Mouse (Mus musculus): Measurements from ENCODE around the gene Cd2. TPM values are rescaled to one million over a fixed set of nuclear protein-coding genes. Genes with fewer than 3 reads are reported as not detected.
A peak's percentile ranks its signal among the peaks of the same experiment; 100 is the strongest.

The Cd2 gene
- polyA plus RNA-seq, 1 experiment from 2014 or later = 0.14 TPM

DNA sequence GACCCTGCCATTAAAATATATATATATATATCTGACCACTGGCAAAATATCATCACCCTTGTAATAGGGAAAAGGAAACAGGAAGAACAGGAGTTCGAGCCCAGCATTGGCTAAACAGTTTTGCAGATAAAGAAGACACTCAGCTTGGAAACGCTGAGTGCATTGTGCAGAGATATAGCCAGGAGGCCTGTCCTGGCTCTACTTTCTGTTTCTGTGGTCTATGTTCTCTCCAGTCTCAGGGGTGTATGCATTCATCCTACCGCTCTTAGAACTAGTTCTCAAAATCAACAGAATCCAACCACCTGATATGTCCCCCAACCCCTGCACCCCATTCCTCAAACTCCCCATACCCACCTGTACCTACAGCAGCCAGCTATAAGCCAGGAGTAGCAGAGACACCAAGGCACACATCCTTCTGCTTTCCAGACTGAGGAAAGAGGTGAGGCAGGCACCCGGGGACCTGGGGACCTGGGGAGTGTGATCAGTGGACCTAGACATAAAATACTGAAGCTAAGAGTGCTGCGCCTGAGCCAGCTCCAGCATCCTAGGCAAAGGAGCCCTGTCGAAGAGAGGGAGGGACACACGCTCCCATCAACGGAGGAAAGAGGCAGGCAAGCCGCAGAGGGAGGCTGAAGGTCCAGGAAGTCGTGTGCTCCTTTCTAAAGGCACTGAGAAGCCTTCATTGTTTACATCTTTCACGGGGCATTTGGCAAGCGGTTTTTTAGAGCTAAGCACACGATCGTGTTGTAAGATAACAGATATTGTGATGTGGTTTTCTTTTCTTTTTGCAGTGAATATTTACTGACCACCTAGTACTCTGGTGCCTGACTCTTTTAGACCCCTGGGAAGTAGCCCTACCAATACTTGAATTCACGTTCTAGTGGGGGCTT is 8.4 kb upstream of the Cd2 start:
- H3K4me3 ChIP-seq (ENCODE audit: low read depth, low read length) = no peak overlapping the region
- no peak overlapping the region for H3K9ac ChIP-seq (ENCODE audit: low read depth, low read length)
- no peak overlapping the region for H3K4me2 ChIP-seq (replicated peaks; ENCODE audit: low read depth, low read length)
- ATAC-seq (ENCODE audit: low FRiP score) (no peak), DNase-seq (ENCODE audit: low spot score) (no peak)
- no peaks in the 10 kb centered on the region for H3K36me3 ChIP-seq (ENCODE audit: control insufficient read depth, insufficient read depth, low read length)
- WGBS = 61% methylated on average over 15 of the region's 15 CpGs
- H3K4me1 ChIP-seq (replicated peaks; ENCODE audit: control insufficient read depth, insufficient read depth, low read length) = no peaks in the 10 kb centered on the region; the same call in 1 of the 2 replicates
- H3K27me3 ChIP-seq (ENCODE audit: control insufficient read depth, insufficient read depth, low read length) = no peaks in the 10 kb centered on the region
- no peaks in the 10 kb centered on the region for H3K9me3 ChIP-seq (ENCODE audit: control insufficient read depth, low read length)
- no peak overlapping the region for H3K27ac ChIP-seq (ENCODE audit: low read depth, low read length)

DNA sequence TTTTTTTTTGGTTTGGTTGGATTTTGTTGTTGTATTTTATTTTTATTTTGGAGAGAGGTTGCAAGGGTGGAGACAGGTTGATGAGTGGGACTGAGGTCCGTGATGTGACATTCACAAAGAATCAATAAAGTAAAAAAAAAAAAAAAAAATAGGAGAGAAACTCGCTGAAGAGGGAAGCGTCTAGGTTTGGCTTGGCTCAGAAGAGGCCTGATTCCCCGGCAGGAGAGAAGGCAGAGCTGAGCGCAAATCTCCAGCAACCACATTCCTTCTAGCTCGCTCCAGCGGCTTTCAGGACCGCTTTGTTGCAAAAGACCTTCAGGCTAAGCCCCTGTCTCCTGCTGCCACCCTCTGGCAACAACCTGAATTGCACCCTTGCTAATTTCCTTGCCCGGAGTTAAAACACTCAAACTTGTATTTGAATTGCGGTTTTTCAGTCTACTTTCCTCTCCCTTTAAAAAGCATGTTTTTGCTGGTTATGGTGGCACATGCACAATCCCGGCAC is 7.7 kb upstream of the Cd2 start:
- Histone ChIP-seq H3K9ac (ENCODE audit: low read depth, low read length) (no peak overlapping the region), H3K27me3 (ENCODE audit: control insufficient read depth, insufficient read depth, low read length) (no peaks in the 10 kb centered on the region), H3K27ac (ENCODE audit: low read depth, low read length) (no peak overlapping the region), H3K9me3 (ENCODE audit: control insufficient read depth, low read length) (no peaks in the 10 kb centered on the region), H3K36me3 (ENCODE audit: control insufficient read depth, insufficient read depth, low read length) (no peaks in the 10 kb centered on the region), H3K4me3 (ENCODE audit: low read depth, low read length) (no peak overlapping the region), H3K4me1 (replicated peaks; ENCODE audit: control insufficient read depth, insufficient read depth, low read length) (no peaks in the 10 kb centered on the region; the same call in 1 of the 2 replicates), H3K4me2 (replicated peaks; ENCODE audit: low read depth, low read length) (no peak overlapping the region)
- 7% methylated on average over 11 of the region's 11 CpGs for WGBS
- DNase-seq (ENCODE audit: low spot score) (peak; percentile 94), ATAC-seq (ENCODE audit: low FRiP score) (peak; percentile 62; the same call in 1 of the 2 replicates)

DNA sequence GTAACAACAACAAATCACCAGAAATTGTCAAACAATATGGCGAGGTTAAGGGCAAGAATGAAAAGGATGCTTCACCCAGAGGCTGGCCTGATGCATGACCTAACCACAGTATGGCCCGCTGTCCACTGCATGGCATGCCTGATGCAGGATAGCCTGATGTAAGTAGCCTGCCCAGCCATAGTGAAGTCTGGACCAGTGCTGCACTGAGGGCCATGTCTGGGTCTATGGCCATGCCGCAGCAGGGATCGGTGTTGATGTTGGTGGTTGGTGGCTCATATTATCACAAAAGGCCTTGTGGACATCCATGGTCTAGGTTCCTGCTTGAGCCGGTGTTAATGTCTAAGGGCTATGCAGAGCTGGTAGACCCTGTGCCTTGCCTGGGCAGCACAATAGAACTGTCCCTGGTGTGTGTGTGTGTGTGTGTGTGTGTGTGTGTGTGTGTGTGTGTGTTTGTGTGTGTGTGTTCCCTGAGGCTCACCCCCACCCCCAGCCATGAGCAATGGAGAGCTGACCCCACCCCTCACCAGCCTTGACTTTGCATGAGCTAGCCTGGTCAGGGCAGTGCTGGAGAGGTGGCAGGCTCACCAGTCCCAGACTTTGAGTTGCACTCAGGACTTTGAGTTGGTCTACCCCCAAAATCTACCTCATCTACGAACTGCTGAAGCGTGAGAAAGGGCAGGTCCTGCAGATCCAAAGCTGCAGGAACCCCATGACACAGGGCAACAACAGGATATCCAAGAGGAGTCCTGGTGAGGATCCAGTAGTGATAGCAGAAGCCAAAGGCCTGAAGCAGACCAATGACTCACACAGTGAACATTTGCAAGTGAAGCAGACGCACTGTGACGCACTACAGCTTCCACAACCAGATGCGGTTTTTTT is 7.0 kb upstream of the Cd2 start:
- Histone ChIP-seq H3K9me3 (ENCODE audit: control insufficient read depth, low read length) (no peaks in the 10 kb centered on the region), H3K4me2 (replicated peaks; ENCODE audit: low read depth, low read length) (no peak overlapping the region), H3K4me1 (replicated peaks; ENCODE audit: control insufficient read depth, insufficient read depth, low read length) (no peaks in the 10 kb centered on the region), H3K27ac (ENCODE audit: low read depth, low read length) (no peak overlapping the region), H3K9ac (ENCODE audit: low read depth, low read length) (no peak overlapping the region), H3K27me3 (ENCODE audit: control insufficient read depth, insufficient read depth, low read length) (no peaks in the 10 kb centered on the region), H3K36me3 (ENCODE audit: control insufficient read depth, insufficient read depth, low read length) (no peaks in the 10 kb centered on the region), H3K4me3 (ENCODE audit: low read depth, low read length) (no peak overlapping the region)
- ATAC-seq (ENCODE audit: low FRiP score) (peak; percentile 49; the same call in 1 of the 2 replicates), DNase-seq (ENCODE audit: low spot score) (no peak)
- 80% methylated on average over 10 of the region's 10 CpGs for WGBS

DNA sequence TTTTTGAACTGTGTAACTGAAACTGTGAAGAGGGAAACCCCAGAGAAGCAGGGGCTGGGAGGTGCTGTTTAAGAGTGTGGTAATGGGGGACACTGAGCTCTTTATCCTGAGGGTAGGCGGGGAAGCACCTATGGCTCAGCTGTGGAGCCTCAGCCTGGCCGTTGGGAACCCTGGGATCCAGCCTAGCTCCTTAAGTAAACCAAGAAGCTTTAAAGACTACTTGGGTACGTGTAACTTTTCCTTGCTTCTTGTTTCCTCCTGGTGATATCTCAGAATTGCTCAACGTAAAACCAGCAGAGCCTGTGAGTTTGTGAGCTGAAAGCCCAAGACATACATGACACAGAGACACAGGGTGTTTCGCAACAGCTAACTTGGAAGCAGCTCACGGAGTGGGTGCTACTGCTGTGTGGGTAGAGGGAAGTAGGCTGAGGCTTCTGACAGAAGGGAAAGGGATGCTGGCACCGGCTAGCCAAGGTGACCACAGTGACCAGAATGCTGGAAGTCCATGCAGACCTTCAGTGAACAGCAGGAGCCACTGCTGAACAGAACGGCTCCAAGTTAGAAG is 5.9 kb upstream of the Cd2 start:
- no peak overlapping the region for H3K4me3 ChIP-seq (ENCODE audit: low read depth, low read length)
- no peaks in the 10 kb centered on the region for H3K4me1 ChIP-seq (replicated peaks; ENCODE audit: control insufficient read depth, insufficient read depth, low read length)
- ATAC-seq (ENCODE audit: low FRiP score) (no peak), DNase-seq (ENCODE audit: low spot score) (no peak)
- H3K27ac ChIP-seq (ENCODE audit: low read depth, low read length) = no peak overlapping the region
- no peaks in the 10 kb centered on the region for H3K36me3 ChIP-seq (ENCODE audit: control insufficient read depth, insufficient read depth, low read length)
- no peak overlapping the region for H3K4me2 ChIP-seq (replicated peaks; ENCODE audit: low read depth, low read length)
- no peaks in the 10 kb centered on the region for H3K9me3 ChIP-seq (ENCODE audit: control insufficient read depth, low read length)
- H3K9ac ChIP-seq (ENCODE audit: low read depth, low read length) = no peak overlapping the region
- 80% methylated on average over 8 of the region's 8 CpGs for WGBS
- H3K27me3 ChIP-seq (ENCODE audit: control insufficient read depth, insufficient read depth, low read length) = no peaks in the 10 kb centered on the region

DNA sequence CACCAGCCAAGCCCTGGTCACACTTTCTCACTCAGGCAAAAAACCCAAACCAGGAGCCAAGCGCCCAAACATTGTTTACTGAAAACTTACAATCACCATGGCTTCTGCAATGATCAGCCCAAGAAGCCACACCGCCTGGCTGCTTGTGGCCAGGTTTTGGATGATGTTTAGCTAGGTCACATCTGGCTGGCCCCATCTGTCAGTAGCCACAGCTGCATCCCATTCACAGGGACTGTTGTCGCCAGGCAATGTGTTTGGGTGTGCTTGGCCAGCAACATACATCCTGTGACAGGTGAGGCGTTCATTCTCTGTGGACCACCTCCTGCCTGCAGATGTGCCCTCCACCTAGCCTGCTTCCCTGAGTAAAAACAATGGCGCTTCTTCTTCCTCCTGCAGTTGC is 4.9 kb upstream of the Cd2 start:
- H3K27me3 ChIP-seq (ENCODE audit: control insufficient read depth, insufficient read depth, low read length) = no peaks in the 10 kb centered on the region
- no peak overlapping the region for H3K27ac ChIP-seq (ENCODE audit: low read depth, low read length)
- ATAC-seq (ENCODE audit: low FRiP score) (no peak), DNase-seq (ENCODE audit: low spot score) (no peak)
- H3K9me3 ChIP-seq (ENCODE audit: control insufficient read depth, low read length) = no peaks in the 10 kb centered on the region
- no peaks in the 10 kb centered on the region for H3K4me1 ChIP-seq (replicated peaks; ENCODE audit: control insufficient read depth, insufficient read depth, low read length)
- no peak overlapping the region for H3K9ac ChIP-seq (ENCODE audit: low read depth, low read length)
- H3K36me3 ChIP-seq (ENCODE audit: control insufficient read depth, insufficient read depth, low read length) = no peaks in the 10 kb centered on the region
- H3K4me3 ChIP-seq (ENCODE audit: low read depth, low read length) = no peak overlapping the region
- H3K4me2 ChIP-seq (replicated peaks; ENCODE audit: low read depth, low read length) = no peak overlapping the region
- 79% methylated on average over 5 of the region's 5 CpGs for WGBS

GRCm38 (mm10) chr3:101290587-101291520 is 3.1 kb upstream of the Cd2 start:
- Histone ChIP-seq H3K36me3 (ENCODE audit: control insufficient read depth, insufficient read depth, low read length) (no peaks in the 10 kb centered on the region), H3K27ac (ENCODE audit: low read depth, low read length) (no peak overlapping the region), H3K9ac (ENCODE audit: low read depth, low read length) (no peak overlapping the region), H3K4me2 (replicated peaks; ENCODE audit: low read depth, low read length) (no peak overlapping the region), H3K4me3 (ENCODE audit: low read depth, low read length) (no peak overlapping the region), H3K27me3 (ENCODE audit: control insufficient read depth, insufficient read depth, low read length) (no peaks in the 10 kb centered on the region), H3K4me1 (replicated peaks; ENCODE audit: control insufficient read depth, insufficient read depth, low read length) (no peaks in the 10 kb centered on the region), H3K9me3 (ENCODE audit: control insufficient read depth, low read length) (no peaks in the 10 kb centered on the region)
- WGBS = 89% methylated on average over 18 of the region's 19 CpGs
- no peak for DNase-seq (ENCODE audit: low spot score)
- ATAC-seq (ENCODE audit: low FRiP score) = no peak

DNA sequence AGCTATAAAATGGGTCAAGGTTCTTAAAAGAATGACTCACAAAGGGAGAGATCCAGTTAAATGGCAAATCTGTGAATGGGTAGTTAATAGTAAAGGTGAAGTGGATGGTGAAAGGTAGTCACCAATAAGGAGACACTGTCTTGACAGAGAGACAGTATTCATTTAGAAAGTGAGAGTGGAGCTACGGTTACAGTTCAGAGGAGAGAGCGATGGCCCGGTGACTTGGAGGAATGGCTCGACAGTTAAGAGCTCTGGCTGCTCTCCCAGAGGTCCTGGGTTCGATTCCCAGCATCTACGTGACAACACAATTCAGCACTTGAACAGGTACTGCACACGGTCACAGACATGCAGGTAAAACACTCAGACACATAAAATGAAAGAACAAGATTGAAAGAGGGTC is 2.3 kb upstream of the Cd2 start:
- H3K4me3 ChIP-seq (ENCODE audit: low read depth, low read length) = no peak overlapping the region
- ATAC-seq (ENCODE audit: low FRiP score) = no peak
- H3K27me3 ChIP-seq (ENCODE audit: control insufficient read depth, insufficient read depth, low read length) = no peaks in the 10 kb centered on the region
- H3K27ac ChIP-seq (ENCODE audit: low read depth, low read length) = no peak overlapping the region
- no peak overlapping the region for H3K4me2 ChIP-seq (replicated peaks; ENCODE audit: low read depth, low read length)
- no peaks in the 10 kb centered on the region for H3K36me3 ChIP-seq (ENCODE audit: control insufficient read depth, insufficient read depth, low read length)
- H3K9ac ChIP-seq (ENCODE audit: low read depth, low read length) = no peak overlapping the region
- WGBS = 85% methylated on average over 7 of the region's 7 CpGs
- DNase-seq (ENCODE audit: low spot score) = no peak
- no peaks in the 10 kb centered on the region for H3K9me3 ChIP-seq (ENCODE audit: control insufficient read depth, low read length)
- no peaks in the 10 kb centered on the region for H3K4me1 ChIP-seq (replicated peaks; ENCODE audit: control insufficient read depth, insufficient read depth, low read length)

DNA sequence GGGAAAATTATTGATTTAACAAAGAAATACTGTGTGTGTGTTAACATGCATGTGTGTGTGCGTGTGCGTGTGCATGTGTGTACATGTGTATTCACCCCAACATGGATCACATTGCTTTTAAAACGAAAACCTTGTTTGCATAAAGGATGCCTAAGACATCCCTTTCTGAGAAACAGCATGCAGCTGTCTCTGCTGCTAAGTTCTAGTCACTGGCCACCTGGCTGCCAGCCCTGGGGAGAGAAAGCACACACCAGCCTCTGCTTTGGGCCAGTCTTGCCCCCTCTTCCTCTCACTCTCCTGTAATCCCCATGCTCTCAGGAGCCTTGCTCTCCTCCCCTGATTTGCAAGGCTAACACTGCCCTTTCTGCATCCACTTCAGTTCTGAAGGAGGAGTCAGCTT is 1.7 kb upstream of the Cd2 start:
- Histone ChIP-seq H3K9me3 (ENCODE audit: control insufficient read depth, low read length) (no peaks in the 10 kb centered on the region), H3K4me2 (replicated peaks; ENCODE audit: low read depth, low read length) (no peak overlapping the region), H3K36me3 (ENCODE audit: control insufficient read depth, insufficient read depth, low read length) (no peaks in the 10 kb centered on the region), H3K4me3 (ENCODE audit: low read depth, low read length) (no peak overlapping the region), H3K4me1 (replicated peaks; ENCODE audit: control insufficient read depth, insufficient read depth, low read length) (no peaks in the 10 kb centered on the region), H3K27ac (ENCODE audit: low read depth, low read length) (no peak overlapping the region), H3K27me3 (ENCODE audit: control insufficient read depth, insufficient read depth, low read length) (no peaks in the 10 kb centered on the region), H3K9ac (ENCODE audit: low read depth, low read length) (no peak overlapping the region)
- 91% methylated on average over 3 of the region's 3 CpGs for WGBS
- no peak for ATAC-seq (ENCODE audit: low FRiP score)
- DNase-seq (ENCODE audit: low spot score) = no peak

Measured in hindbrain, embryonic 11.5 days (tissue).